ENCODE assay signal across 13 mouse cellular contexts in genomic region chr8:88524851-88525250, GRCm38 (mm10). TPM values are rescaled to one million over a fixed set of nuclear protein-coding genes. Genes with fewer than 3 reads are reported as not detected.
DNase-seq lines count a peak whose midpoint lies in the region; ATAC-seq and TF ChIP-seq lines count a peak whose summit lies in the region.
"Had no signal": no experiment of that assay in that cellular context is flagged by ENCODE, and none has a peak within 500 bp of the region (broad histone marks: within the 10 kb centered on the region; RNA-seq: fewer than 3 reads in every experiment).

No protein-coding gene starts in this region.

- peak overlapping the region; percentile 98; the same call in 1 of the 2 replicates for H3K4me2 ChIP-seq in forebrain, embryonic 14.5 days (ENCODE audit: low read length)
- no peak overlapping the region for H3K4me2 ChIP-seq in forebrain, postnatal 0 days (ENCODE audit: low read depth)
- H3K4me2 ChIP-seq in hindbrain, embryonic 14.5 days (replicated peaks), result peak overlapping the region; percentile 99; the same call in 1 of the 2 replicates
- H3K4me2 ChIP-seq in lung, embryonic 16.5 days (ENCODE audit: low read depth, low read length), result no peak overlapping the region
- H3K4me2 ChIP-seq: liver, embryonic 11.5 days had no signal

- no peaks in the 10 kb centered on the region for H3K36me3 ChIP-seq in forebrain, embryonic 14.5 days (ENCODE audit: control insufficient read depth, insufficient read depth, low read length)
- H3K36me3 ChIP-seq in forebrain, postnatal 0 days (ENCODE audit: insufficient read depth), result no peaks in the 10 kb centered on the region
- peaks cover 42% of the 10 kb centered on the region for H3K36me3 ChIP-seq in embryonic facial prominence, embryonic 10.5 days (replicated peaks)
- no peaks in the 10 kb centered on the region for H3K36me3 ChIP-seq in hindbrain, embryonic 14.5 days (replicated peaks; ENCODE audit: control insufficient read depth, insufficient read depth)
- H3K36me3 ChIP-seq in lung, embryonic 16.5 days (ENCODE audit: control insufficient read depth, insufficient read depth, low read length), result peaks cover 3% of the 10 kb centered on the region; the same call in 1 of the 2 replicates

- no peak for DNase-seq in forebrain, embryonic 14.5 days (ENCODE audit: low spot score)
- no peak for DNase-seq in forebrain, postnatal 0 days
- no peak for DNase-seq in embryonic facial prominence, embryonic 10.5 days (ENCODE audit: low spot score)
- no peak for DNase-seq in hindbrain, embryonic 14.5 days (ENCODE audit: low spot score)
- no peak for DNase-seq in right cerebral cortex, adult 18-20 months
- no peak for DNase-seq in left cerebral cortex, postnatal 36 days (ENCODE audit: low spot score in 2 of 2)
- DNase-seq: heart, adult 11 months; heart, postnatal 36 days; thymus, postnatal 25 days had no signal

- ATAC-seq in forebrain, embryonic 14.5 days, result no peak
- ATAC-seq in forebrain, postnatal 0 days, result no peak
- no peak for ATAC-seq in hindbrain, embryonic 14.5 days (ENCODE audit: low FRiP score)
- ATAC-seq in lung, embryonic 16.5 days (ENCODE audit: low read depth), result no peak
- no peak for ATAC-seq in erythroblast, adult 5-6 weeks (replicated peaks; ENCODE audit: low FRiP score, poor library complexity, severe bottlenecking)

- no peak overlapping the region for H3K4me3 ChIP-seq in forebrain, embryonic 14.5 days (ENCODE audit: low read depth, low read length)
- H3K4me3 ChIP-seq in forebrain, postnatal 0 days (ENCODE audit: low read depth, low read length), result no peak overlapping the region
- peak overlapping the region; percentile 70; the same call in 1 of the 2 replicates for H3K4me3 ChIP-seq in embryonic facial prominence, embryonic 10.5 days
- H3K4me3 ChIP-seq in hindbrain, embryonic 14.5 days (replicated peaks; ENCODE audit: low read length), result peak overlapping the region; percentile 89; the same call in 1 of the 2 replicates
- no peak overlapping the region for H3K4me3 ChIP-seq in lung, embryonic 16.5 days (ENCODE audit: low read length)

- no peaks in the 10 kb centered on the region for H3K9me3 ChIP-seq in forebrain, embryonic 14.5 days (replicated peaks; ENCODE audit: control insufficient read depth, low read length)
- H3K9me3 ChIP-seq in forebrain, postnatal 0 days (ENCODE audit: low read length), result no peaks in the 10 kb centered on the region
- H3K9me3 ChIP-seq in embryonic facial prominence, embryonic 10.5 days, result no peaks in the 10 kb centered on the region
- H3K9me3 ChIP-seq in hindbrain, embryonic 14.5 days (ENCODE audit: control insufficient read depth, low read length), result no peaks in the 10 kb centered on the region
- no peaks in the 10 kb centered on the region for H3K9me3 ChIP-seq in lung, embryonic 16.5 days (ENCODE audit: control insufficient read depth, low read length)

- 65% methylated on average over 7 of the region's 7 CpGs for WGBS in forebrain, embryonic 14.5 days
- WGBS in forebrain, postnatal 0 days, result 57% methylated on average over 7 of the region's 7 CpGs
- 78% methylated on average over 7 of the region's 7 CpGs for WGBS in embryonic facial prominence, embryonic 10.5 days
- 56% methylated on average over 7 of the region's 7 CpGs for WGBS in hindbrain, embryonic 14.5 days
- 56% methylated on average over 7 of the region's 7 CpGs for WGBS in lung, embryonic 16.5 days

- H3K4me1 ChIP-seq in forebrain, embryonic 14.5 days (ENCODE audit: control insufficient read depth, insufficient read depth, low read length), result peaks cover 19% of the 10 kb centered on the region
- H3K4me1 ChIP-seq in forebrain, postnatal 0 days (ENCODE audit: insufficient read depth), result no peaks in the 10 kb centered on the region; the same call in none of the 2 replicates
- H3K4me1 ChIP-seq in embryonic facial prominence, embryonic 10.5 days, result peaks cover 76% of the 10 kb centered on the region
- peaks cover 29% of the 10 kb centered on the region for H3K4me1 ChIP-seq in hindbrain, embryonic 14.5 days (replicated peaks; ENCODE audit: control insufficient read depth, insufficient read depth, low read length)
- peaks cover 31% of the 10 kb centered on the region for H3K4me1 ChIP-seq in lung, embryonic 16.5 days (replicated peaks; ENCODE audit: control insufficient read depth, insufficient read depth, low read length)

- H3K27ac ChIP-seq in forebrain, embryonic 14.5 days (ENCODE audit: low read depth, low read length), result no peak overlapping the region
- no peak overlapping the region for H3K27ac ChIP-seq in forebrain, postnatal 0 days (ENCODE audit: low read depth, low read length)
- H3K27ac ChIP-seq in embryonic facial prominence, embryonic 10.5 days (replicated peaks), result 0 out of 2 replicates have a peak overlapping the region, but pooled peaks have one; percentile 14
- H3K27ac ChIP-seq in hindbrain, embryonic 14.5 days, result no peak overlapping the region
- no peak overlapping the region for H3K27ac ChIP-seq in lung, embryonic 16.5 days (ENCODE audit: low read length)

- intact Hi-C loops in left cerebral cortex, postnatal 36 days (cut with DNase I), result loop anchor here (5.0 kb wide), 2 partner anchors 73 to 163 kb away; partner anchors contain the start of gene Brd7

- no peak for TF ChIP-seq CTCF in forebrain, postnatal 0 days (IDR thresholded peaks at IDR 0.05; ENCODE audit: low read depth)

- H3K9ac ChIP-seq in forebrain, embryonic 14.5 days (ENCODE audit: low read length), result no peak overlapping the region; the same call in 1 of the 2 replicates
- no peak overlapping the region for H3K9ac ChIP-seq in forebrain, postnatal 0 days
- H3K9ac ChIP-seq in hindbrain, embryonic 14.5 days, result no peak overlapping the region
- peak overlapping the region; percentile 14; the same call in 1 of the 2 replicates for H3K9ac ChIP-seq in lung, embryonic 16.5 days (ENCODE audit: low read length)

- peaks cover 7% of the 10 kb centered on the region; the same call in 1 of the 2 replicates for H3K27me3 ChIP-seq in forebrain, embryonic 14.5 days (replicated peaks; ENCODE audit: control insufficient read depth, insufficient read depth, low read length)
- H3K27me3 ChIP-seq in forebrain, postnatal 0 days (ENCODE audit: insufficient read depth, low read length), result no peaks in the 10 kb centered on the region
- peaks cover 26% of the 10 kb centered on the region for H3K27me3 ChIP-seq in embryonic facial prominence, embryonic 10.5 days (replicated peaks; ENCODE audit: low read depth, poor library complexity, severe bottlenecking)
- peaks cover 4% of the 10 kb centered on the region; the same call in 1 of the 2 replicates for H3K27me3 ChIP-seq in hindbrain, embryonic 14.5 days (ENCODE audit: control insufficient read depth, insufficient read depth, low read length)
- no peaks in the 10 kb centered on the region for H3K27me3 ChIP-seq in lung, embryonic 16.5 days (ENCODE audit: control insufficient read depth, insufficient read depth, low read depth, low read length)

RNA-seq across cellular contexts. Expression of gene Nkd1, which starts 3.7 kb away (rescaled TPM):
- 35.2 and 40.0 TPM in 2 replicates for polyA plus RNA-seq in forebrain, embryonic 14.5 days (2014; fragmentation: Nextera tagmentation; extraction: Ambion mirVana)
- total RNA-seq in forebrain, postnatal 0 days (2014; rRNA removed), result 18.8 and 22.8 TPM in 2 replicates
- polyA plus RNA-seq in forebrain, postnatal 0 days (2015; fragmentation: Nextera tagmentation; extraction: Ambion mirVana), result 30.5 and 33.6 TPM in 2 replicates
- polyA plus RNA-seq in embryonic facial prominence, embryonic 10.5 days (2016; fragmentation: Nextera tagmentation; extraction: Ambion mirVana), result 43.5 and 49.7 TPM in 2 replicates
- polyA plus RNA-seq in hindbrain, embryonic 14.5 days (2014; fragmentation: Nextera tagmentation; extraction: Ambion mirVana), result 45.3 and 57.6 TPM in 2 replicates
- polyA plus RNA-seq in lung, embryonic 16.5 days (2015; fragmentation: Nextera tagmentation; extraction: Ambion mirVana), result 49.6 and 54.2 TPM in 2 replicates
- total RNA-seq in erythroblast, adult 5-6 weeks (2015; ENCODE audit: low replicate concordance), result not detected in 2 replicates
- 0.42 TPM in 1 of 2 replicates, not detected in the other for total RNA-seq in erythroblast, adult 5-6 weeks (2017; ENCODE audit: low replicate concordance)
- 10 to 100 TPM; 18.8 to 18.9 TPM for total RNA-seq in left cerebral cortex, postnatal 36 days (2021)
- polyA plus RNA-seq: C2C12 had no signal

Comparison
In these comparisons a context has a peak if more than half of its experiments do, and no peak if none do; other contexts are left out.
1. H3K4me2 ChIP-seq: peak in forebrain, embryonic 14.5 days (single experiment) and hindbrain, embryonic 14.5 days (single experiment); none in forebrain, postnatal 0 days (single experiment) and lung, embryonic 16.5 days (single experiment).
2. H3K4me3 ChIP-seq: peak in embryonic facial prominence, embryonic 10.5 days (single experiment) and hindbrain, embryonic 14.5 days (single experiment); none in forebrain, embryonic 14.5 days (single experiment), forebrain, postnatal 0 days (single experiment) and lung, embryonic 16.5 days (single experiment).